Mouse (Mus musculus) forebrain, embryonic 14.5 days (tissue): ENCODE results near the gene Zbtb9. TPM values are rescaled to one million over a fixed set of nuclear protein-coding genes. Genes with fewer than 3 reads are reported as not detected.

Experiments
- ATAC-seq: fragments of 200-750 bp; cut with Nextera tagmentation; 2 replicates; pipeline ENCODE4 v1.8.0; 2017; ENCODE audit warnings: mild to moderate bottlenecking, moderate library complexity
- DNase-seq: peaks from one replicate; pipeline ENCODE4 v3.0.0-alpha.2; 2015; ENCODE audit warnings: low spot score
- H3K27ac ChIP-seq: fragments of 300-500 bp; sonication (generic); 2 replicates; pipeline ENCODE4 v1.5.1; 2014; ENCODE audit warnings: low read depth, mild to moderate bottlenecking, control low read depth, low read length, moderate library complexity
- H3K27me3 ChIP-seq: fragments of 300-500 bp; sonication (generic); replicated peaks from 2 replicates; pipeline ENCODE4 v1.6.1; 2014; ENCODE audit warnings: low read length, control low read depth, mixed read lengths; ENCODE audit not compliant: control insufficient read depth, insufficient read depth
- H3K36me3 ChIP-seq: fragments of 300-500 bp; sonication (generic); 2 replicates; pipeline ENCODE4 v1.6.1; 2014; ENCODE audit warnings: low read length, control low read depth; ENCODE audit not compliant: control insufficient read depth, insufficient read depth
- H3K4me1 ChIP-seq: fragments of 300-500 bp; sonication (generic); 2 replicates; pipeline ENCODE4 v1.6.1; 2014; ENCODE audit warnings: antibody characterized with exemption, low read length, control low read depth; ENCODE audit not compliant: control insufficient read depth, insufficient read depth
- H3K4me2 ChIP-seq: fragments of 300-500 bp; sonication (generic); 2 replicates; pipeline ENCODE4 v1.6.1; 2014; ENCODE audit warnings: mild to moderate bottlenecking, control low read depth, low read length
- H3K4me3 ChIP-seq: fragments of 300-500 bp; sonication (generic); 2 replicates; pipeline ENCODE4 v1.5.1; 2014; ENCODE audit warnings: low read depth, low read length, control low read depth
- H3K9ac ChIP-seq: fragments of 300-500 bp; sonication (generic); 2 replicates; pipeline ENCODE4 v1.6.1; 2014; ENCODE audit warnings: mild to moderate bottlenecking, low read length, control low read depth, moderate library complexity
- H3K9me3 ChIP-seq: fragments of 300-500 bp; sonication (generic); replicated peaks from 2 replicates; pipeline ENCODE4 v1.6.1; 2016; ENCODE audit warnings: low read length, control low read depth, mixed read lengths; ENCODE audit not compliant: control insufficient read depth
- WGBS: fragments of 180-500 bp; shearing (Covaris S2); extraction: QIAGEN DNeasy Blood & Tissue Kit; methylation state at CpG from one replicate; pipeline ENCODE4 v1.1.7; 2014; 5-methylcytosine and 5-hydroxymethylcytosine counted together
- polyA plus RNA-seq: library from polyadenylated mRNA; unstranded; fragments of >200 nt; fragmentation: Nextera tagmentation; extraction: Ambion mirVana; gene quantifications from 2 replicates; pipeline ENCODE4 v1.2.1, GENCODE M21; 2014

Gene Zbtb9
- polyA plus RNA-seq, 1 experiment from 2014 or later = 9.1 TPM

DNA sequence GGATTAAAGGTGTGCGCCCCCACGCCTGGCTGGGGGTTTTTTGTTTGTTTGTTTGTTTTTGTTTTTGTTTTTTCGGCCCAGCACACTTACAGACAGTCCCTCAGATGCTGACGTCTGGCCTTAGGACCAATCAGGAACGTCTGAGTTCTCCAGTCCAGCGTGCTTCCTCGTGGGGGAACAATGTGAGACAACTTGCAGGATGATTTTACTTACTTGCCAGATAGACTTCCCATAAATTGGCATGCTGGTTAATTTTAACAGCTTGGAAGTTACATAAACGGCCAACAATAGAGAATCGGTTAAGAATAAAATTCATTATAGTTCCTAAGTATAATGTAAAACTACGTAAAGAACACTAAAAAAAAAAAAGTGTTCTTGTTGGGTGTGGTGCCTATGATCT lies 38.2 kb downstream of the Zbtb9 start:
- Histone ChIP-seq H3K9me3 (no peaks in the 10 kb centered on the region), H3K4me1 (no peaks in the 10 kb centered on the region), H3K36me3 (no peaks in the 10 kb centered on the region), H3K27me3 (no peaks in the 10 kb centered on the region), H3K9ac (no peak overlapping the region), H3K4me3 (no peak overlapping the region), H3K27ac (no peak overlapping the region), H3K4me2 (no peak overlapping the region)
- no peak for DNase-seq
- no peak for ATAC-seq
- 86% methylated on average over 10 of the region's 10 CpGs for WGBS

DNA sequence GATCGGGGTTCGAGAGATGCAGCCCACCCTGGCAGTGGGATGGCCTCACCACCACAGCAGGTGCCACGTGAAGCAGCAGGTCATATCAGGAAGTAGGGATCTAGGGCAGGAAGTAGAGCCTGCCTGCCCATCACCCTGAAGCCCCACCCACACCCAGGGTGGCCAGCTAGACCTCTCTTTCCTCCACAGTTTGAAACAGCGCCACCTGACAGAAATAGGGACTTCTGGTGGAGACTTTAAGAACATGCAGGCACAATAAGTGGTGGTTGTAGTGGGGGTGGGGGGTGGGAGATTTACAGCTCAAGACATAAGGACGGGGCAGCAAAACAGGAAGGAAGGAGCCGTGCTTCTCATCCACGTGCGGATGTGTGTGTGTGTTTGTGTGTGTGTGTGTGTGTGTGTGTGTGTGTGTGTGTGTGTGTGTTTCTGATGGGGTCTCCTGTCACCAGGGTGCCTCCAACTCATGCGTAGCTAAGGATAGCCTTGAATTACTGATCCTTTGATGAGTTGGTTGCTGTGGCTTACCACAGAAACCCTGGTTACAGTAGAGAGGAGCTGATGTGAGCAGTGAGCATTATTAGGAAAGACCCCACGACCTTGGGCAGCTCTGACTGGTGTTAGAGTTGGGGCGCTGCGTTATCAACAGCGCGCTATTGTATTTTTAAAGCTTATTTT lies 39.2 kb downstream of the Zbtb9 start:
- Histone ChIP-seq H3K36me3 (no peaks in the 10 kb centered on the region), H3K27ac (no peak overlapping the region), H3K27me3 (no peaks in the 10 kb centered on the region), H3K4me3 (no peak overlapping the region), H3K9me3 (no peaks in the 10 kb centered on the region), H3K4me1 (no peaks in the 10 kb centered on the region), H3K9ac (no peak overlapping the region), H3K4me2 (no peak overlapping the region)
- DNase-seq (no peak), ATAC-seq (no peak)
- 73% methylated on average over 14 of the region's 14 CpGs for whole genome bisulfite sequencing

DNA sequence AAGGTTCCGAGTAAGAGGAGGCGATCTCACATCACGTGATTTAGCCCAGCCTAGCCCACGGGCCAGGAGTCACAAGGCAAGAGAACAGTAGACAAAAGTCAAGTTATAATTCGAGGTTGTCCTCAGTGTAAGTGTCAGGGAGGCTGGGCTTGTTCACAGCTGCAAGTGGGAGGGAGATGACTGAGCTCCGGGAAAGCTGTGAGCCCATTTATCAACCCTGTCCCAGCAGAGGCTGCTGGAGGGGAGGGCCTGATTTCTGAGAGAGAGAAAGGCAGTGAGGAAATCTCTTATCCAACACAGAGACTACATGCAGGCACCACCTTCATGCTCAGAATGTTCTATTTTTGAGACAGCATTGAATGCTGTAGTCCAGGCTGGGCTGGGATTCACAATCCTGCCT lies 39.9 kb downstream of the Zbtb9 start:
- H3K27me3 ChIP-seq = no peaks in the 10 kb centered on the region
- no peak overlapping the region for H3K4me3 ChIP-seq
- H3K4me1 ChIP-seq = peaks cover 2% of the 10 kb centered on the region; the same call in 1 of the 2 replicates
- no peak overlapping the region for H3K9ac ChIP-seq
- H3K36me3 ChIP-seq = no peaks in the 10 kb centered on the region
- no peaks in the 10 kb centered on the region for H3K9me3 ChIP-seq
- DNase-seq = no peak
- ATAC-seq = no peak
- no peak overlapping the region for H3K27ac ChIP-seq
- no peak overlapping the region for H3K4me2 ChIP-seq
- 47% methylated on average over 6 of the region's 6 CpGs for WGBS

DNA sequence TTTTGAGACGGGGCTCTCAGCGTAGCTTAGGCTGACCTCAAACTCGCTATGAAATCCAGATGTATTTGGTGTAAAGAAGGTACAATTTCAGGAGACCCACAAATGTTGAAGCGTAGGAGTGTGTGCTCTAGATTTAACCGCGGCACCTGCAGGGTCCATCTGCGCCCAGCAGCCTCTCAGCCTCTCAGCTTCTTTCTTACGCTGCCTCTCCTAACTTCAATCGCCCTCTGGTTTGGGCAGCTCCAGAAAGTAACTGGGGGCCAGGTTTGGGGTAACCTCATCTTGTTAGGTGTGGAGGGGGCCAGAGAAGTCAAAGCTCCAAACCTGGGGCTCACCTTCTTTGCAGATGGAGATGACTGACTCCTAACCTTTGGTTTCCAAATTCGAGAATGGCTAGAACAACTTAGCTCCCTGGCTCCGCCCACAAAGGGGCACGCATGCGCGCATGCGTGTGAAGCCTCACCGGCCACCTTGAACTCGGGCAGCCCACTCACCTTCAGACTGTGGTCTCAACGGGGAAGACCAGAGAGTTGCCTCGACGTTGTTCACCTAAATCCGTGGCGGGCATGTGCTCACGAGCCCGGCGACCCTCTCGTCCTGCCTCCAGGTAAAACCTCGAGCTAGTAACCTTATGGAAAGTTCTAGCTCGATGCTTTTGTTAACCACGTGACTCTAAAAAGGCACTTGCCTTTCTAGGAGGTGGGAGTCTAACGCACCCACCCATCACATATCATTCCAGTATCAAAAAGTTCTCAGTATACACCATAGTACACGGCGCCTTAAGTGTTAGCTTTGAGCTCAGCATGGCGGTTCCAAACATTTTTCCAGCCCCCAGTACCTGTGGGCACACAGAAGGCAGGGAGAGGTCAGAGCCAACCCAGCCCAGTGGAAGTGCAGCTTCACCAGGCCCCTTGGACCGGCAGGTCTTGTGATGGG lies 44.9 kb downstream of the Zbtb9 start:
- DNase-seq (peak; percentile 94), ATAC-seq (peak; percentile 83)
- Histone ChIP-seq H3K4me3 (peak overlapping the region; percentile 44), H3K9me3 (no peaks in the 10 kb centered on the region), H3K36me3 (peaks cover 31% of the 10 kb centered on the region), H3K27ac (no peak overlapping the region), H3K9ac (peak overlapping the region; percentile 57), H3K4me1 (peaks cover 2% of the 10 kb centered on the region), H3K27me3 (no peaks in the 10 kb centered on the region), H3K4me2 (peak overlapping the region; percentile 64)
- 6% methylated on average over 34 of the region's 34 CpGs for WGBS

DNA sequence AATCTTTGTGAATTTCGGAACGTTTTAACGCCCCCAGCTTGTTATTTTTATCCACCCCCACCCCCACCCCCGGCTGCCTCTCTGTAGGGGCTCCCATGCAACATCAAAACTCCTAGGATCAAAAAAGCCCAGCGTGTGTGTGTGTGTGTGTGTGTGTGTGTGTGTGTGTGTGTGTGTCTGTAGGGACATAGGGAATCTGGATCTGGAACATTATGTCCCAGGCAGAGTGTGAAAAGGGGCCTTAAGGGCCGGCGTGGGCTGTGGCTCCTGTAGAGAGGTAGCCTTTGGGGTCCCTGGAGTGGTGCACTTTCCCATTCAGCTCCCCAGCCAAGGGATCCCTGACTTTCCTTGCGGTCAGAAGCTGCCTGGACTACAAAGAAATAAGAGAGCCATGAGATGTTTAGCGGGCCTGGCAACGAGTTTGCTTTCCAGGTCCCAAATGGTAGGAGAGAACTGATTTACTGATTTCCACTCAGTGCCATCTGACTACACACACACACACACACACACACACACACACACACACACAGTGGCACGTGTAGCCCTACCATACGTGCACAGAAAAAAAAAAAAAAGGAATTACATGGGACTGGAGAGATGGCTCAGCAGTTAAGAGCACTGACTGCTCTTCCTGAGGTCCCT lies 45.7 kb downstream of the Zbtb9 start:
- Histone ChIP-seq H3K9ac (peak overlapping the region; percentile 57), H3K4me3 (peak overlapping the region; percentile 44), H3K27me3 (no peaks in the 10 kb centered on the region), H3K27ac (no peak overlapping the region), H3K4me2 (peak overlapping the region; percentile 64), H3K4me1 (peaks cover 2% of the 10 kb centered on the region), H3K9me3 (no peaks in the 10 kb centered on the region), H3K36me3 (peaks cover 36% of the 10 kb centered on the region)
- DNase-seq (no peak), ATAC-seq (peak; percentile 5; the same call in 1 of the 2 replicates)
- WGBS = 39% methylated on average over 12 of the region's 12 CpGs

DNA sequence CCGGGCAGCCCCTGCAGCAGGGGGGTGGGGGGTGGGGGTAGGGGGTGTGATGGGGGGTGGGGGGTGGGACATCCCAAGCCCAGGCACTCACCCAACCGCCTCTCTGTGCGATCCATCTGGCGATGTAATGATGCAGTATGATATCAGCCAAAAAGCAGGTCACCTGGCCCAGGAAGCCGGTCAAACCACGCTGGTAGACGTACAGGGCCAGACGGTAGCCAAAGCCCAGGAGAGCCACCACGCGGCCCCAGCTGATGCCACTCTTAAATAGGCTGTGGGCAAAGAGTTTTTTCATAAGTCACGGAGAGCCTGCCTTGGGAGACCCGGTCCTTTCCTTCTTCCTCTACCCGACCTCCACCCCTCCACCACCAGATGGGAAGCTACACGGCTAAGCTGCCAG lies 48.1 kb downstream of the Zbtb9 start:
- H3K9me3 ChIP-seq = no peaks in the 10 kb centered on the region
- WGBS = 95% methylated on average over 14 of the region's 14 CpGs
- no peak overlapping the region for H3K4me3 ChIP-seq
- H3K27ac ChIP-seq = no peak overlapping the region
- H3K36me3 ChIP-seq = peaks cover 44% of the 10 kb centered on the region
- H3K4me2 ChIP-seq = no peak overlapping the region
- no peak for DNase-seq
- H3K4me1 ChIP-seq = peaks cover 2% of the 10 kb centered on the region
- no peak for ATAC-seq
- H3K9ac ChIP-seq = no peak overlapping the region
- H3K27me3 ChIP-seq = no peaks in the 10 kb centered on the region

DNA sequence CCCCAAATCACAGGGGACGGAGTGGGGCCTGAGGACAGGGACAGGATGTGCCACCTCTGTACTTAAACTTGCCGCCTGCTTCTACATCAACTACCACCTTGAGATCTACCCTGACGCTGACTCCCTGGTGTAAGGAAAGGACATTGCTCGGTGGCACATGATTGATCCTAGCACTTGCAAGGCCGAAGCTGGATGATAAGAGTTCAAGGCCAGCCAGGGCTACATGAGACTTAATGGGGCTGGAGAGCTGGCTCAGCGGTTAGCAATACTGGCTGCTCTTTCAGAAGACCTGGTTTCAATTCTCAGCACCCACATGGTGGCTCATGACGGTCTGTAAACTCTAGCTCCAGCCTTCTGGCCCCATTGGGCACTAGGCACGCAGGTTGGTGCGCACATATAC lies 48.8 kb downstream of the Zbtb9 start:
- Histone ChIP-seq H3K9me3 (no peaks in the 10 kb centered on the region), H3K27me3 (no peaks in the 10 kb centered on the region), H3K4me3 (no peak overlapping the region), H3K27ac (no peak overlapping the region), H3K4me2 (no peak overlapping the region), H3K4me1 (peaks cover 2% of the 10 kb centered on the region), H3K36me3 (peaks cover 44% of the 10 kb centered on the region), H3K9ac (no peak overlapping the region)
- 94% methylated on average over 9 of the region's 9 CpGs for WGBS
- ATAC-seq (no peak), DNase-seq (no peak)

DNA sequence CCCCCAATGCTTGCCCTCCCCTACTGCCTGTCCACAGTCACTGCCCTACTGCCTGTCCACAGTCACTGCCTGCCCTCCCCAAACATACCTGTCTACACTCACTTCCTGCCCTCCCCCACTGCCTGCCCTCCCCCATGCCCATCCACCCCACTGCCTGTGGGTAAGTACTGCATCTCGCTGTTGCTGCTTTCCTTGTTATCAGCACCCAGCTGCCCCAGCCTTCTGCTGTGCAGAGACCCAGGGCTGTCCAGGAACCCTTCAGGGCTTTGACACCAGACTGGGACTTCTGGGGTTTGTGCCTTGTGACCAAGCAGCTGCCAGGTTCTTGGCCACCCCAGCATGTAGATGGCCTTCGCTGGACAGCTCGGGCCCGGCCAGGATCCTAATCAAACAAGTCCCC lies 50.4 kb downstream of the Zbtb9 start:
- Histone ChIP-seq H3K27ac (no peak overlapping the region), H3K9me3 (no peaks in the 10 kb centered on the region), H3K4me2 (no peak overlapping the region), H3K4me3 (no peak overlapping the region), H3K27me3 (no peaks in the 10 kb centered on the region), H3K36me3 (peaks cover 44% of the 10 kb centered on the region), H3K9ac (no peak overlapping the region), H3K4me1 (peaks cover 5% of the 10 kb centered on the region)
- ATAC-seq = no peak
- 87% methylated on average over 4 of the region's 4 CpGs for WGBS
- no peak for DNase-seq
